Mouse (Mus musculus) hindbrain, embryonic 11.5 days (tissue): ENCODE data around the gene Adam1a. TPM values are rescaled to one million over a fixed set of nuclear protein-coding genes. Genes with fewer than 3 reads are reported as not detected.
"Not testable (repeated sequence)": the region's sequence is repeated elsewhere in the genome, so short reads cannot be mapped to it uniquely, and the experiment has no call there.

ENCODE experiments used
- ATAC-seq: fragments of 200-750 bp; cut with Nextera tagmentation; 2 replicates; pipeline ENCODE4 v1.8.0; 2017; ENCODE audit warnings: mild to moderate bottlenecking, moderate TSS enrichment, moderate library complexity; ENCODE audit not compliant: low FRiP score
- DNase-seq: peaks from one replicate; pipeline ENCODE4 v3.0.0-alpha.2; 2015; ENCODE audit warnings: low spot score
- H3K27ac ChIP-seq: fragments of 300-500 bp; sonication (generic); 2 replicates; pipeline ENCODE4 v1.5.1; 2014; ENCODE audit warnings: mild to moderate bottlenecking, low read depth, low read length
- H3K27me3 ChIP-seq: fragments of 300-500 bp; sonication (generic); 2 replicates; pipeline ENCODE4 v1.6.1; 2014; ENCODE audit warnings: mild to moderate bottlenecking, low read length, moderate library complexity, mixed read lengths; ENCODE audit not compliant: control insufficient read depth, insufficient read depth
- H3K36me3 ChIP-seq: fragments of 300-500 bp; sonication (generic); 2 replicates; pipeline ENCODE4 v1.6.1; 2014; ENCODE audit warnings: mild to moderate bottlenecking, low read length, moderate library complexity, mixed read lengths; ENCODE audit not compliant: control insufficient read depth, insufficient read depth
- H3K4me1 ChIP-seq: fragments of 300-500 bp; sonication (generic); replicated peaks from 2 replicates; pipeline ENCODE4 v1.6.1; 2014; ENCODE audit warnings: low read length, mixed read lengths; ENCODE audit not compliant: control insufficient read depth, insufficient read depth
- H3K4me2 ChIP-seq: fragments of 300-500 bp; sonication (generic); replicated peaks from 2 replicates; pipeline ENCODE4 v1.6.1; 2014; ENCODE audit warnings: mild to moderate bottlenecking, low read depth, low read length
- H3K4me3 ChIP-seq: fragments of 300-500 bp; sonication (generic); 2 replicates; pipeline ENCODE4 v1.5.1; 2014; ENCODE audit warnings: low read depth, low read length
- H3K9ac ChIP-seq: fragments of 300-500 bp; sonication (generic); 2 replicates; pipeline ENCODE4 v1.6.1; 2014; ENCODE audit warnings: low read depth, low read length
- H3K9me3 ChIP-seq: fragments of 300-500 bp; sonication (generic); 2 replicates; pipeline ENCODE4 v1.6.1; 2016; ENCODE audit warnings: low read length; ENCODE audit not compliant: control insufficient read depth
- WGBS: fragments of 180-500 bp; shearing (Covaris S2); extraction: QIAGEN DNeasy Blood & Tissue Kit; methylation state at CpG from one replicate; pipeline ENCODE4 v1.1.7; 2014; 5-methylcytosine and 5-hydroxymethylcytosine counted together
- polyA plus RNA-seq: library from polyadenylated mRNA; unstranded; fragments of >200 nt; fragmentation: Nextera tagmentation; extraction: Ambion mirVana; gene quantifications from 2 replicates; pipeline ENCODE4 v1.2.1, GENCODE M21; 2014

Adam1a gene
- polyA plus RNA-seq, 1 experiment from 2014 or later: 3.8 TPM

DNA sequence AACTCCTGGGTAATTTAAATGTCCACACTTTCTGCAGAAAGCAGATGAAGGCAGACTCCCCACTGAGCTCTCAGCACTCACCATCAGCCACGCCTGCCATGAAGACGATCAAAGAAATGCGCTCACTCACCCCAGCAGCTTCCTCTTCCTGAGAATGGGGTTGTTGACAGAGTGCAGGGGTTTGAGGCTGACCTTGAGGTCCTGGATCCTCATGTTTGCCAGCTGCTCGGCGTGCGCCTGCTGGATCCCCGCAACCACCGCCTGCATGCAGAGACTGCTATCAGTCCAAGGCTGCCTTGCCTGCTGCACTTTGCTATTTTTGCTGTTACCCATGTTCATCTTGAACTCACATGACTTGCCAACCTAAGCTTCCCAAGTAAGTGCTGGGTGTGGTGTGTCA lies 18.3 kb downstream of the Adam1a start:
- H3K36me3 ChIP-seq: peaks cover 15% of the 10 kb centered on the region
- WGBS: 75% methylated on average over 8 of the region's 8 CpGs
- no peak overlapping the region for H3K27ac ChIP-seq
- H3K4me2 ChIP-seq: no peak overlapping the region
- no peaks in the 10 kb centered on the region for H3K9me3 ChIP-seq
- no peak overlapping the region for H3K4me3 ChIP-seq
- ATAC-seq (no peak), DNase-seq (no peak)
- H3K27me3 ChIP-seq: no peaks in the 10 kb centered on the region
- no peak overlapping the region for H3K9ac ChIP-seq
- H3K4me1 ChIP-seq: no peaks in the 10 kb centered on the region

DNA sequence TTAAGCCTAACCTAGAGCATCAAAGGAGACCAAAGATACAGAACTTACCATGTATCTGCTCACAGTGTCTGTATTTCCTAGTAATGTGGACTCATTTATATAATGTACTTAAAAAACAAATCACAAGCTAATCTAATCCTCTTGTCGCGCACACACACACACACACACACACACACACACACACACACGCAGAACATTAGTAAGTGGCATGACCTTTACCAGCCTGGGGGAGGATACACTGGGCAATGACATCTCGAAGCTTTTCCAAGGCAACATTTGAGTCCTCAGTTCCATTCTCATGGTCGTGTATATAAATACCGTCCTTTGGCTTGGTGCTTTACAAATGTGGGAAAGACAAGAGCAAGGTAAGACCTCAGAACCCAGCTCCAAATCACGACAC lies 18.8 kb downstream of the Adam1a start:
- no peaks in the 10 kb centered on the region for H3K4me1 ChIP-seq
- ATAC-seq: no peak
- no peak overlapping the region for H3K4me2 ChIP-seq
- no peak for DNase-seq
- no peak overlapping the region for H3K27ac ChIP-seq
- peaks cover 15% of the 10 kb centered on the region for H3K36me3 ChIP-seq
- no peaks in the 10 kb centered on the region for H3K9me3 ChIP-seq
- no peaks in the 10 kb centered on the region for H3K27me3 ChIP-seq
- H3K9ac ChIP-seq: no peak overlapping the region
- no peak overlapping the region for H3K4me3 ChIP-seq
- WGBS: 85% methylated on average over 7 of the region's 7 CpGs

DNA sequence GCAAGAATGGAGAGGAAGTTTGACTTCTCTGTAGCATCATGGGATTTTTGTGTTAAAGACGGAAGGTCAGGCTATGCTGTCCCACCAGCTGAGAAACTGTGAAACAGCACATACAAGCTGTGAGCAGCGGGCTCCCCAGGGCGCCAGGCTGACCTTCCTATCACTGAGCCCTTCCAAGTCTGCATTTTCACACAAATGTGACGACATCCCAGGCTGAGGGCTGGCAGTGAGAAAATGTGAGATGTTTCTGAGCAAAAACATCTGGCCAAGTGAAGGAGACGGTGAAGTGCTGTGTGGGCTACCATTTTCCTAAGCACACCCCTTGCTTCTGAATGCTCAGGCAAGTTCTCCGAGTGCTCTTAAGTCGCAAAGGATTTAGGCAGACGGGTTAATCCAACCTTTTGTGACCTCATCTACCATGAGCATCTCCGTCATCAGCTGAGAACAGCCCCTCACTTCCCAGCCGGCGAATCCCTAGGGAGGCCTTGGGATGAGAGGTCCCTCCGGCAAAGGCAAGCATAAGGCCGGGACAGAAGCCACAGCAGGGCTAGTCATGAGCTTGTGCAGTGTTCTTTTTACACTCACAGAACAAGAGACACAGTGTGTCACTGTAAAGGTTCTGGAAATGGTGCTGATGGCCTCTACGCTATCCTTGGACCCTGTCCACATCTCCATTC lies 19.4 kb downstream of the Adam1a start:
- no peak for ATAC-seq
- no peak overlapping the region for H3K4me2 ChIP-seq
- 83% methylated on average over 14 of the region's 14 CpGs for WGBS

DNA sequence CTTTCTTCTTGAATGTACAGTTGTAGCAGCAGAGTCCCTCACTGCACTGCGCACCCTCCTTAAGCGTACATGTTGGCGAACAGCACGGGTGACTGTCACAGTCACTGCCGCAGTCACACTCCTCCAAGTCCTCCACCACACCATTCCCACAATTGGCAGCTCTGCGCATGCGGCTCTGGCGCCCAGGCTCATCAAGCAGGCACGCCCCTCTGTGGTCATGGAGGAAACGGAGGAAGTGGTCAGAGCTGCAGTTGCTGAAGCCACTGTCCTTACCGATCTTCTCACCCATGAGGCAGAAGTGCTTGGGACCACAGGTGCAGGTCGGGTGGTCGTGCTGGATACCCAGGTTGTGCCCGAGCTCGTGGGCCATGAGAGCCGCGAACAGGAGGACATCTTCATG lies 25.5 kb downstream of the Adam1a start:
- H3K9me3 ChIP-seq, DNase-seq, H3K4me1 ChIP-seq, H3K9ac ChIP-seq, H3K4me3 ChIP-seq, H3K27ac ChIP-seq, H3K27me3 ChIP-seq, H3K4me2 ChIP-seq, ATAC-seq: not testable (repeated sequence)
- H3K36me3 ChIP-seq: peaks cover 10% of the 10 kb centered on the region
- 92% methylated on average over 10 of the region's 17 CpGs for WGBS

More for the DNA sequence above, 19.4 kb downstream of the Adam1a start:
- DNase-seq: no peak
- Histone ChIP-seq H3K27ac (no peak overlapping the region), H3K4me1 (no peaks in the 10 kb centered on the region), H3K36me3 (peaks cover 17% of the 10 kb centered on the region), H3K4me3 (no peak overlapping the region), H3K9me3 (no peaks in the 10 kb centered on the region), H3K27me3 (no peaks in the 10 kb centered on the region), H3K9ac (no peak overlapping the region)

DNA sequence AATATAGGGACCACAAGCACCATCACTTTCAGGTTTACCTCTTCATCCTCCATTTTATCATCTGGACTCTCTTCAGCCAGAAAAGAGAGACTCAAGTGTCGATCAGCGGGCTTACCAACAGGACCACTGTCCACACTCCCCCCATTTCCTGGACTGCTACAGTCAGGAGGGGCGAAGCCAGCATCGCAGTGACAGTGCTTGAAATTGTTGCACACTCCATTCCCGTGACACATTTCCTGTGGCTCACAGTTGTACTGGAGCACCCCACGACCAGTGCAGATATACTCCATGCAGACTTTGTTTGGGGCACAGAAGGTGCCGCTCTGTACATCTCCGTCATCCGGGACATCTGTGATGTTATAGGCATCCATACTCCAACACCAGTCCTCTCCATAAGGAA lies 26.3 kb downstream of the Adam1a start:
- no peaks in the 10 kb centered on the region for H3K4me1 ChIP-seq
- H3K36me3 ChIP-seq: 0 out of 2 replicates have a peak, but pooled peaks cover 5% of the 10 kb centered on the region
- H3K27ac ChIP-seq: no peak overlapping the region
- no peak overlapping the region for H3K4me3 ChIP-seq
- H3K9me3 ChIP-seq: no peaks in the 10 kb centered on the region
- WGBS: 95% methylated on average over 9 of the region's 9 CpGs
- ATAC-seq (no peak), DNase-seq (no peak)
- H3K9ac ChIP-seq: no peak overlapping the region
- H3K4me2 ChIP-seq: no peak overlapping the region
- H3K27me3 ChIP-seq: no peaks in the 10 kb centered on the region

DNA sequence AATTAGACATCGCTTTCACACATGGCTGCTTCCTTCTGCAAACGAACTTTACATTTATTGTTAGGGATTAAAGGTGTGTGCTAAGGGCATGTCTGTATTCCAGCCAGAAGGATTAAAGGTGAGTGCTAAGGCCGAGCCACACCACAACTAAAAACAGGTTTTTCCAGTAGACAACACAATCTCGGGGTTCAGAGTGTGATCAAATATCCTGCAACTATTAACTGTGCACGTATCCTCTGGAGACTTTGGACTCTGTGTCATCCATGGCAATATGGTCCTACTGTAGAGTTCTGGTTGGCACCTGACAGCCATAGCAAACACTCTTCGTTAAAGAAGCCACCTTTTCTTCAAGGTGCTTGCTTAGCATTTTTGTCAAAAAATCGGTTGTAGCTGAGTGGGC lies 35.3 kb downstream of the Adam1a start:
- Histone ChIP-seq H3K4me3 (no peak overlapping the region), H3K9me3 (no peaks in the 10 kb centered on the region), H3K27me3 (no peaks in the 10 kb centered on the region), H3K4me1 (no peaks in the 10 kb centered on the region), H3K27ac (no peak overlapping the region), H3K4me2 (no peak overlapping the region), H3K36me3 (no peaks in the 10 kb centered on the region), H3K9ac (no peak overlapping the region)
- DNase-seq (no peak), ATAC-seq (no peak)
- 86% methylated on average over 7 of the region's 7 CpGs for WGBS

DNA sequence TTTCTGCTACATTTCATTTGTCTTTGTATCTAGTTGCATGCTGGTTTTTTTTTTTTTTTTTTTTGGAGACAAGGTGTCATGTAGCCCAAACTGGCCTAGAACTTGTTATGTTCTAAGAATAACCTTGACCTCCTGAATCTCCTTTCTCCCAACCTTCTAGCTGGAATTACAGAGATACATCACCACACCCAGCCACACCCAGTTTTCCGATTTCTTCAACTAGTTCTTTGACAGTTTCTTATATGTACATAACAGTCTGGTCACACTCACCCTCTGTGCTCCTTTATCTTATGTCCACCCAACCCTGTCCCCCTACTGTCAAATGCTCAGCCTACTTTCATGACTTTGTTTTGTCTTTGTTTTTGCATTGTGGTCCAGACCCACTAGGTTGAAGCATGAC lies 38.4 kb downstream of the Adam1a start:
- Histone ChIP-seq H3K27me3 (no peaks in the 10 kb centered on the region), H3K4me2 (no peak overlapping the region), H3K9ac (no peak overlapping the region), H3K9me3 (no peaks in the 10 kb centered on the region), H3K4me3 (no peak overlapping the region), H3K4me1 (no peaks in the 10 kb centered on the region), H3K36me3 (no peaks in the 10 kb centered on the region), H3K27ac (no peak overlapping the region)
- DNase-seq (no peak), ATAC-seq (no peak)
- 92% methylated on average over 1 of the region's 1 CpGs for WGBS

DNA sequence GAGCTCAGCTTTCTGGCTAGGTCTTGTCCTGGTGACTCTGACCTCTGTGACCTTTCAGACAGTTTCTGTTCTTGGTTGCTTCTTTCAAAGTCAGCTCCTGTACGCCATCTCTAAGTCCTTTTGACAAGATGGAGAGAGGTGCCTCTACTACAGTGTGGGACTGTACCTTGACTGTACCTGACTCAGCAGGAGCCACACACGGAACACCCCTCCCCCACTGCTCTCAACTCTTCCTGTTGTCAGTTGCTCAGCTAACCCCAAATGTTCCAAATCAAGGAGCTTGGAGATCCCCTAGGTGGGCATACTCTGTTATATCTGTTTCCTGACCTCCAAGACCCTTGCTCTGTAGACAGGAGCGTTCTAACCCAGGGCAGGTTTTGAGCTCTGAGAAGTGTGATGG lies 42.1 kb downstream of the Adam1a start, which contains the start of gene Adam1b:
TSS of gene Adam1b (minus strand) at position 205 of the 400 bp plus-strand sequence.
- Histone ChIP-seq H3K9ac (no peak within 1 kb of the TSS), H3K4me3 (no peak within 1 kb of the TSS), H3K4me2 (no peak within 1 kb of the TSS), H3K9me3 (no peaks in the 10 kb centered on the region), H3K4me1 (no peaks in the 10 kb centered on the region), H3K27ac (no peak within 1 kb of the TSS), H3K36me3 (no peaks in the 10 kb centered on the region), H3K27me3 (no peaks in the 10 kb centered on the region)
- DNase-seq: no peak
- ATAC-seq: no peak
- 85% methylated on average over 3 of the region's 3 CpGs for WGBS

DNA sequence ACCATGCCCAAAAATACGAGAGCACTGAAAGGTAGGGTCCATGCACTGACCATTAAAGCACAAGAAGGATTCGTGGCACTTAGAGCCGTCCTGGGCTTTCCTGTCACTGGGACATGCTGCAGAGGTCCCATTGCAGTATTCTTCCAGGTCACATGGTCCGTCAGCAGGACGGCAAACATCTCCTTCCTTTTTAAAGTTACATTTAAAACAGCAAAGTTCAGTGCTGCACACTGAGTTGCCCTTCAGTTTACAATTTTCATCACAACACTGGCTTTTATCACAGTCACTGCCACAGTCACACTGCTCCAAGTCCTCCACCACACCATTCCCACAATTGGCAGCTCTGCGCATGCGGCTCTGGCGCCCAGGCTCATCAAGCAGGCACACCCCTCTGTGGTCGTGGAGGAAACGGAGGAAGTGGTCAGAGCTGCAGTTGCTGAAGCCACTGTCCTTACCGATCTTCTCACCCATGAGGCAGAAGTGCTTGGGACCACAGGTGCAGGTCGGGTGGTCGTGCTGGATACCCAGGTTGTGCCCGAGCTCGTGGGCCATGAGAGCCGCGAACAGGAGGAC lies 43.8 kb downstream of the Adam1a start:
- H3K4me3 ChIP-seq, H3K4me2 ChIP-seq, H3K9me3 ChIP-seq, H3K9ac ChIP-seq, DNase-seq, ATAC-seq, H3K4me1 ChIP-seq, H3K36me3 ChIP-seq, H3K27me3 ChIP-seq, H3K27ac ChIP-seq: not testable (repeated sequence)
- 77% methylated on average over 9 of the region's 17 CpGs for WGBS
